Mouse (Mus musculus) hindbrain, embryonic 13.5 days (tissue): ENCODE measurements around the gene Nf1. TPM values are rescaled to one million over a fixed set of nuclear protein-coding genes. Genes with fewer than 3 reads are reported as not detected.

Experiments
- ATAC-seq: fragments of 200-750 bp; cut with Nextera tagmentation; 2 replicates; pipeline ENCODE4 v1.8.0; 2017; ENCODE audit warnings: moderate TSS enrichment; ENCODE audit not compliant: low FRiP score
- H3K27ac ChIP-seq: fragments of 300-500 bp; sonication (generic); 2 replicates; pipeline ENCODE4 v1.5.1; 2015; ENCODE audit warnings: inconsistent platforms, mild to moderate bottlenecking, moderate library complexity
- H3K27me3 ChIP-seq: fragments of 300-500 bp; sonication (generic); 2 replicates; pipeline ENCODE4 v1.6.1; 2015; ENCODE audit warnings: mild to moderate bottlenecking, inconsistent platforms
- H3K36me3 ChIP-seq: fragments of 300-500 bp; sonication (generic); 2 replicates; pipeline ENCODE4 v1.6.1; 2015; ENCODE audit warnings: mild to moderate bottlenecking, inconsistent platforms
- H3K4me1 ChIP-seq: fragments of 300-500 bp; sonication (generic); replicated peaks from 2 replicates; pipeline ENCODE4 v1.6.1; 2015; ENCODE audit warnings: inconsistent platforms
- H3K4me2 ChIP-seq: fragments of 300-500 bp; sonication (generic); 2 replicates; pipeline ENCODE4 v1.6.1; 2015; ENCODE audit warnings: inconsistent platforms, mild to moderate bottlenecking, moderate library complexity
- H3K4me3 ChIP-seq: fragments of 300-500 bp; sonication (generic); 2 replicates; pipeline ENCODE4 v1.5.1; 2015; ENCODE audit warnings: mild to moderate bottlenecking, inconsistent platforms
- H3K9ac ChIP-seq: fragments of 300-500 bp; sonication (generic); 2 replicates; pipeline ENCODE4 v1.6.1; 2015; ENCODE audit warnings: mild to moderate bottlenecking, inconsistent platforms
- H3K9me3 ChIP-seq: fragments of 300-500 bp; sonication (generic); 2 replicates; pipeline ENCODE4 v1.6.1; 2016; ENCODE audit warnings: inconsistent platforms
- WGBS: fragments of 180-500 bp; shearing (Covaris S2); methylation state at CpG from one replicate; pipeline ENCODE4 v1.1.7; 2015; 5-methylcytosine and 5-hydroxymethylcytosine counted together
- polyA plus RNA-seq: library from polyadenylated mRNA; unstranded; fragments of >200 nt; fragmentation: Nextera tagmentation; extraction: Ambion mirVana; gene quantifications from 2 replicates; pipeline ENCODE4 v1.2.1, GENCODE M21; 2015

The Nf1 gene
- polyA plus RNA-seq, 1 experiment from 2014 or later, result 7.8 TPM

DNA sequence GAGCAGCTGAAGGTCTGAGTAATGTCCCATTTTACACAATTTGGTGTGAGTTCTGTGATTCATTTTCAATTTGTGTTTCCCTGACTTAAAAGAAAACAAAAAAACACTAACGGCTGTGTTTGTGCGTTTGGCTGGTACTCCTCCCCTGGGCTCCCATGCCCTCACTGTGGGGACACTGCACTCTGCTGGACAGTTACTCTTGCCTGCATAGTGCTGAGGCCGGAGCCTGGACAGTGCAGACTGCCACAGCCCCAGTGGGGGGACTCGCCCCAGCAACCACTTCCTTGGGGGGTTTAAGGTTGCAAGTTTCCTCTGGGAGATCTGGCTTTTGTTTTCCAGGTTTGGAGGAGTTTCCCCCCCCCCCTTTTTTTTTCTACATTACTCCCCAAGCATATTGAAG is 241.2 kb downstream of the Nf1 start:
- Histone ChIP-seq H3K27ac (no peak overlapping the region), H3K4me1 (no peaks in the 10 kb centered on the region), H3K4me2 (no peak overlapping the region), H3K9me3 (no peaks in the 10 kb centered on the region), H3K36me3 (peaks cover 20% of the 10 kb centered on the region), H3K27me3 (no peaks in the 10 kb centered on the region), H3K4me3 (no peak overlapping the region), H3K9ac (no peak overlapping the region)
- WGBS, result 48% methylated on average over 4 of the region's 4 CpGs
- ATAC-seq, result no peak

DNA sequence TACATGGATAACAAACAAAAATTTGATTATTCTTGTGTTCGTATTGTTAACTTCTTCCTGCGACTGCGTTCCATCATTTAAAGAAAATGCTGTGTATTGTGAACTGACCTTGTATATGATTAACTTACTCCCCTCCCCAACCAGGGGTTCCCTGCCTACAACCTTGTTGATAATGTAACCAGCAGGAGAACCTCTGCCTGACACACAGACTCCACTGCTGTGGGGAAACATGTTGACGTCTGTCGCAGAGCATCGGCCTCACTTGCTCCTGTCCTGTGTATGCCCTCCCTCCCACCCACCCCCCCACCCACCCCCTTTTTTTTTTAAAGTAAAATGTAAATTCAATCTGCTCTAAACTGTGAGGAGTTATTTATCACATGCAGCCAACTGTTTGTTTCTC is 241.8 kb downstream of the Nf1 start:
- no peak overlapping the region for H3K4me2 ChIP-seq
- H3K4me3 ChIP-seq, result no peak overlapping the region
- no peaks in the 10 kb centered on the region for H3K9me3 ChIP-seq
- no peak for ATAC-seq
- peaks cover 18% of the 10 kb centered on the region for H3K36me3 ChIP-seq
- no peak overlapping the region for H3K27ac ChIP-seq
- no peaks in the 10 kb centered on the region for H3K27me3 ChIP-seq
- H3K9ac ChIP-seq, result no peak overlapping the region
- 77% methylated on average over 6 of the region's 6 CpGs for WGBS
- no peaks in the 10 kb centered on the region for H3K4me1 ChIP-seq

DNA sequence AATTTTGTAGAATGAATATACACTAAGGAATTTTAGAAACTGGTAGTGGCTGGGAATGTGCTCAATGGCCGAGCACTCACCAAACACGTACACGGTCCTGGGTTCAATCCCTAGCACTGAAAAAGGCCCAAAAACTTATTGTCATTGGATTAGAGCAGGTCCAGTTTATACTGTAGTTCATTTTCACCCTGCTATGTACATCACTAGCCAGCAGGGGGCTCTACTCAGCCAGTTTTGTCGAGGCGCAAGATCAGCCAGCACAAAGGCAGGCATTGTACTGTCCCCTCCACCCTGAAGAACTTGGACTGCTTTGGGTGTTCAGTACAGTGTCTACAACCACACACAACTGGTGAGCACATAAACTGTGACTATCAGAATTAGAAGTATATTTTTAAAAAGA is 244.7 kb downstream of the Nf1 start:
- H3K4me1 ChIP-seq, result no peaks in the 10 kb centered on the region
- no peaks in the 10 kb centered on the region for H3K9me3 ChIP-seq
- no peak overlapping the region for H3K9ac ChIP-seq
- H3K27me3 ChIP-seq, result peaks cover 7% of the 10 kb centered on the region
- WGBS, result 8% methylated on average over 5 of the region's 5 CpGs
- H3K4me3 ChIP-seq, result no peak overlapping the region
- H3K4me2 ChIP-seq, result no peak overlapping the region
- H3K27ac ChIP-seq, result no peak overlapping the region
- peaks cover 7% of the 10 kb centered on the region; the same call in 1 of the 2 replicates for H3K36me3 ChIP-seq
- ATAC-seq, result peak; percentile 81

DNA sequence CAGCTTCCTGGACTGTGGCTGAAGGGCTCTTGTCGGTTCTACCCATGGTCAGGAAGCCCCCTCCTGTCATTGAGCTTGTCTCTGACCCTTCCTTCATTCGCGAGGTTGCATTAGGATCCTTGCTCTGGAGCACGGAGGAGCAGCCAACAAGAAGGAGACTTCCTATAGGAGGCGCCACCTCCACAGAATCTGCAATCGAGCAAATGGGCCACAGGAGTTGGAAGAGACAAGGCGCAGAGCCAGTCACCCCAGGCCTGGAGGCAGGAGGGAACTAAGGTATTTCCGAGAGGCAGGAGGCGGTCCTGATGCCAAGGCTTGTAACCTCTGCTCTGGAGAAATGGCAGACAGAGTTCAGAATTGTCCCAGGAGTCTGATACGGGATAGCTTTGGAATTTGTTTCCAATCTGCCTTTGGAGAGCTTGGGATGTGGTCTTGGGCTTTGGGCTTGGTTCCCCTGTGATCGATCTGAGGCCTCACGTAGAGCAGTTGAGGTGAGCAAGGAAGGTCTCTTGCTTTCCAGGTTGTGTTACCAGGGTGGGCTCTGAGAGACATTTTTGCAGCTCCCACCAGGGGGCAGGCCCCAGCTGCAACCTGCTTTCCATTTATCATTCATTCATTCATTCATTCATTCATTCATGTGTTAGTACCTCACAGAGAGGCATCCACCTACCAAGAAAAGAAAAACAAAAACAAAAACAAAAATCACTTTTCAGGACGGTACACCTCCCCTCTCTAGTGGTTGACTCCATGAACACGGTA is 250.0 kb downstream of the Nf1 start:
- Histone ChIP-seq H3K27me3 (peaks cover 17% of the 10 kb centered on the region), H3K4me1 (peaks cover 36% of the 10 kb centered on the region), H3K4me3 (no peak overlapping the region), H3K4me2 (no peak overlapping the region), H3K27ac (no peak overlapping the region), H3K36me3 (no peaks in the 10 kb centered on the region), H3K9me3 (no peaks in the 10 kb centered on the region), H3K9ac (no peak overlapping the region)
- no peak for ATAC-seq
- WGBS, result 54% methylated on average over 14 of the region's 14 CpGs

DNA sequence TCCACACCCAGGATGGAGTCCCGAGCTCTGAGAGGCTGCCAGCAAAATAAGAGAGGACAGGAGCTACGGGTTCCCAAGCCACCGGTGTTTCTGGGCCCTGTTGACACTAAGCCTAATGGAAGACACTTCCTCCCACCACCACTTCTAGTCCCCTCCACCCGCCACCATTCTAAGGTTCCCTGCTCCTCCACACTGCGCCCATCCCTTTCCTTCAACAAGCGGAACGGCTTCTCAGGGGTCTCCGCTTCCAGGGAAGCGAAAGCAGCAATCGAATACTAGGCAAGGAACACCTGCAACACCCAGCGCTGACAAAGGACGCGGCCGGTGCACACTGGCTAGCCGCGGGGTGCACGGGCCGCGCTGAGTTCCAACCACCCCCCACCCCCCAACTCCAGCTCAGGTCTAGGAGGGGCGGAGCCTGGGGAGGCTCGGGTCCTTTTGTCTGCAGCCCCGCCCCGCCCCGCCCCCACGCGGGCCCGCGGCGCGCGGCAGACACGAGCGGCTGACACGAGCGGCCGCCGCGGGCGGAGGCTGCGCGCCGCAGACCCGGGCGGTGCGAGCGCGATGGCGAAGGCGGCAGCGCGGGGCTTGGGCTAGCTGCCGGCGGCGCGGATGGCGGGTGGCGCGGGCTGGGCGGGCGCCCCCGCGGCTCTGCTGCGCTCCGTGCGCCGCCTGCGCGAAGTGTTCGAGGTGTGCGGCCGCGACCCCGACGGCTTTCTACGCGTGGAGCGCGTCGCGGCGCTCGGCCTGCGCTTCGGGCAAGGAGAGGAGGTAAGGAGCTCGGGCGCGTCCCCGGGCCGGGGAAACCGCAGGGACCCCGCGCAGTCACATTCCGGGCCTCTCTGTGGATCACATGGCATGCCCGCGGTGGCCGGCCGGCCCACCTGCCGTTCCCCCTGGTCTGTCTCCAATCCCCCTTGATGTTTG is 251.4 kb downstream of the Nf1 start, which contains the start of gene Rab11fip4:
Gene Rab11fip4 (plus strand): TSS at position 549 of the 927 bp plus-strand sequence.
- Histone ChIP-seq H3K27ac (peak within 1 kb of the TSS; percentile 92), H3K4me1 (peaks cover 48% of the 10 kb centered on the region), H3K36me3 (no peaks in the 10 kb centered on the region), H3K27me3 (peaks cover 17% of the 10 kb centered on the region), H3K4me2 (peak within 1 kb of the TSS; percentile 88), H3K4me3 (peak within 1 kb of the TSS; percentile 75), H3K9me3 (no peaks in the 10 kb centered on the region), H3K9ac (peak within 1 kb of the TSS; percentile 94)
- WGBS, result under 1% methylated on average over 68 of the region's 98 CpGs
- ATAC-seq, result peak; percentile 78

DNA sequence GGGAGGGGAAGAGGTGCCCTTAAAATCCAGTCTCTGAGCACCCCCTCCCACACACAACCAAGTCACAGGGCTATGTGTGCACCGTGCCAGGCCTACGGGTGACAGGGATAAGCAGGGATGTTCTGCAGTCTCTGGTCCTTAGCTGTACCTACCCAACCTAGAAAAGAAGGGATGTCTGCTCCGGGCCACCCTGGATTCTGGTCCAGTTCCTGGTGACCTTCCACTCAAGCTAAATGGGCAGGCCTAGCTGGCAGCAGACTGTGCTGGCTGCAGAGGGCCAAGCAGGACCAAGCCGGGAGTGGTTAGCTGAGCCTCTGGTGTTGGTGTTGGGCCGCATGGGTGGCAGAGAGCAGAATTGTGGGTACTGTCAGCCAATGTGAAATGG is 252.1 kb downstream of the Nf1 start:
- peaks cover 49% of the 10 kb centered on the region for H3K4me1 ChIP-seq
- no peaks in the 10 kb centered on the region for H3K36me3 ChIP-seq
- peak overlapping the region; percentile 94 for H3K9ac ChIP-seq
- H3K4me3 ChIP-seq, result peak overlapping the region; percentile 75
- no peaks in the 10 kb centered on the region for H3K9me3 ChIP-seq
- peak; percentile 40 for ATAC-seq
- 17% methylated on average over 5 of the region's 5 CpGs for WGBS
- peak overlapping the region; percentile 88 for H3K4me2 ChIP-seq
- peaks cover 17% of the 10 kb centered on the region for H3K27me3 ChIP-seq
- H3K27ac ChIP-seq, result peak overlapping the region; percentile 92

DNA sequence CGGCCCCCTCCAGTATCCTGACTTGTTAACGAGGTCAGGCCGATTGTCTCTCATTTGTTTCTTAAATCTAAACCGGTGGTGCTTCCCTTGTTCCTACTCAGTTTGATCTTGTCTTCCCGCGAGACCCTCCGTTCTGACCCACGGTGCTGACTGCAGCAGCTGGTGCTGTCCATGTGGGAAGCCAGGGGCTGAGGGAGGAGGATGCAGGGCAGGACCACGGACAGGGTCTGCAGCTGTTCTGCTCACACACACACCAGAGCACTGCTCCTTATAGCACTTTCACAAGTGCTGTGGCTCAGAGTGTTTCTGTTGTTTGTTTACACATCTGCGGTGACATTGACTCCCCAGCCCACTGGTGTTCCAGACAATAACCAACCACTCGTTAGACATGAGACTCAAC is 254.0 kb downstream of the Nf1 start:
- Histone ChIP-seq H3K9ac (peak overlapping the region; percentile 94), H3K27ac (no peak overlapping the region), H3K27me3 (peaks cover 15% of the 10 kb centered on the region), H3K36me3 (peaks cover 16% of the 10 kb centered on the region), H3K4me3 (peak overlapping the region; percentile 75), H3K4me2 (peak overlapping the region; percentile 88), H3K4me1 (peaks cover 49% of the 10 kb centered on the region), H3K9me3 (no peaks in the 10 kb centered on the region)
- ATAC-seq, result no peak
- 34% methylated on average over 11 of the region's 11 CpGs for WGBS

DNA sequence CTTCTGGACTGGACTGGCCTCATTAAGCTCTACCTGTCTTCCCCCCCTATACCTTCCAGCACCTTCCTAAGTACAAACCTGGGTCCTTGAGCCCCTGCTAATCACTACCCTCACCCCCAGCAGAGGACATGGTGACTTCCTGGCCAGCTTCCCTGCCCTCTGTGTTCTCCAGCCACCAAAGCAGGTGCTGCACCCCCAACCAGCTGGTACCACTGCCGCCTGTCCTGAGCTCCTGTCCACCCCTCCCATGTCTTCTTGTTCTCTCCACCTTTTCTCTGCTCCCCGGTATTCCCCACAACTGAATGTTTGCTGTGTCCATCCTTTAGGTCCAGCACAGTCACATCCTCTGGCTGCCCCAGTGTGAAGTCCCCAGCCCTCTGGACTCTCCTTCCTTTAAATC is 271.0 kb downstream of the Nf1 start:
- Histone ChIP-seq H3K36me3 (no peaks in the 10 kb centered on the region; the same call in 1 of the 2 replicates), H3K27me3 (no peaks in the 10 kb centered on the region), H3K4me3 (no peak overlapping the region), H3K27ac (peak overlapping the region; percentile 60; the same call in 1 of the 2 replicates), H3K9ac (peak overlapping the region; percentile 53), H3K4me1 (peaks cover 69% of the 10 kb centered on the region), H3K4me2 (no peak overlapping the region), H3K9me3 (no peaks in the 10 kb centered on the region)
- ATAC-seq, result no peak
- WGBS, result 61% methylated on average over 2 of the region's 2 CpGs

DNA sequence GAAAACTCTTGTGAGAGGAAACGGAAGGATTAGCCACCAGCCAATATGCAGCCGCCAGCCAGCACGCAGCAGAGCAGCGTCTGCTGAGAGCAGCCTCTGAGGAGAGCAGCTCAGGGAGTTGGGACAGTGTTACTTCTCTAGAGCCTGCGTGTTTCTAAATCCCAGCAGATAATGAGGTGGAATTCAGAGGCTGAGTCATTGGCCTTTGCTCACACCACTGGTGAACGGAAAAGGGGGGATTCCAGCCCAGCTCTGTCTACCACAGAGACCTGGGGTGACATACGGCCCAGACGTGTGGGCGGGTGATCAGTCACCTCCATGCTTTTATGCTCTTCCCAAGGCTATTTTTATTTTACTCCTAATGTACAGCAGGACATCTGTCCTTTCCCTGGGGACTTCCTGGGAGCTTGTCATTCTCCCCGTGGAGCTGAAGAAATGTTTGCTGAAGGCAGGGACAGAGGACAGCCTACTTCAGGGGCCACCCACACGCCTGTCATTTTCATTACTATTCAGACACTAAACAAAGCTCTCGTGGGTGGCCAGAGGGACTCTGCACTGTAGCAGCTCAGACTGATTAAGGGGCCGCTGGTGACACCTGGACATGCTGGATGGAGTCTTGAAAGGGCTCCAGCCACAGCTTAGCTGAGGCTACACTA is 271.6 kb downstream of the Nf1 start:
- Histone ChIP-seq H3K4me3 (no peak overlapping the region), H3K27ac (peak overlapping the region; percentile 60; the same call in 1 of the 2 replicates), H3K4me2 (no peak overlapping the region), H3K9ac (peak overlapping the region; percentile 53), H3K9me3 (no peaks in the 10 kb centered on the region), H3K4me1 (peaks cover 74% of the 10 kb centered on the region), H3K27me3 (no peaks in the 10 kb centered on the region), H3K36me3 (no peaks in the 10 kb centered on the region; the same call in none of the 2 replicates)
- no peak for ATAC-seq
- 10% methylated on average over 13 of the region's 13 CpGs for WGBS

DNA sequence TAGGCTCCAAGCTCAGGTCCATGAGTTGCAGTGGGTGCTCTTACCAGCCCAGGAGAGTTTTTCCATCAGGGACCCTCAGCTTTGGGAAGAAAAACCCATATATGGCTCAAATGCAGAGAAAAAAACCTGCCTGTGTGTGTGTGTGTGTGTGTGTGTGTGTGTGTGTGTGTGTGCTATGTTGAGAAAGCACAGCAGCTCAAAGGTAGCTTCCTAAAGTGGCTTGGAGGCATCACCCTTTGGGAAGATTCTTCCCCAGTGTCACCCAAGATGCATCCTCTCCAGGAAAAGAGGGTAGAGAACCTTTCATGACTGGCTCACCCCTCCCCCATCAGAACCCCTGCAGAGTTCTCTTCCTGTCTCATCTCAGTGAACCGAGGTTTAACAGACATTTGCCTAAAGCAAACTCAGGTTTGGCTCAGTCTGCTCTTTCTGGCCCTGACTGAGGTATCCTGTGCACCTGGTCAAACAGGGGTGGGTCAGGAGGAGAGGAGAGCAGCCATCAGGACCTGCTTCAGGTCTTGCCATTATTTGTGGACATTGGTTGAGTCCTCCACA is 272.6 kb downstream of the Nf1 start:
- Histone ChIP-seq H3K36me3 (no peaks in the 10 kb centered on the region; the same call in none of the 2 replicates), H3K9ac (no peak overlapping the region), H3K4me3 (no peak overlapping the region), H3K4me1 (peaks cover 72% of the 10 kb centered on the region), H3K27ac (no peak overlapping the region), H3K4me2 (no peak overlapping the region), H3K9me3 (no peaks in the 10 kb centered on the region), H3K27me3 (no peaks in the 10 kb centered on the region)
- WGBS, result 11% methylated on average over 1 of the region's 1 CpGs
- no peak for ATAC-seq

DNA sequence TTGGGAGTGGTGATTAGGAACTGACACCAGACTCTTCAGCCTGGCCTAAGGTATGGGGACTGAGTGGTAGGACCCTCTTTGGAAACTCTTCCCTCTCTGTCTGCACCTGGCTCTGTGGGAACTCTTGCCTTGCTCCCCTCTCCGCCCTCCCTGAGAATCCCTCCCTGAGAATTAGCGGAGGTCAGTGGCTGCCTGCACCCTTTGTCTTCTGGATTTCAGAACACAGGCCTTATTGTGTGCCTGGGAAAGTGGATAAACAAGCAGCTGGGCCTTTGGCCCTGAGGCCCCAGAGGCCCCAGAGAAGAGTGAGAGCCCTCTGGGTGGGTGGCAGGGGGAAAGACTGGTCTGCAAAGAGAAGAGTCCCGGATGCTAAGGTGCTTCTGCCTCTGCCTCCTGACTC is 273.6 kb downstream of the Nf1 start:
- H3K4me3 ChIP-seq, result no peak overlapping the region
- H3K9ac ChIP-seq, result no peak overlapping the region
- H3K9me3 ChIP-seq, result no peaks in the 10 kb centered on the region
- 4% methylated on average over 3 of the region's 3 CpGs for WGBS
- no peaks in the 10 kb centered on the region; the same call in 1 of the 2 replicates for H3K36me3 ChIP-seq
- no peak for ATAC-seq
- no peaks in the 10 kb centered on the region for H3K27me3 ChIP-seq
- peaks cover 64% of the 10 kb centered on the region for H3K4me1 ChIP-seq
- no peak overlapping the region for H3K4me2 ChIP-seq
- H3K27ac ChIP-seq, result no peak overlapping the region
